Mouse (Mus musculus): ENCODE results near the gene Gm21866. TPM values are rescaled to one million over a fixed set of nuclear protein-coding genes. Genes with fewer than 3 reads are reported as not detected.
"Not testable (repeated sequence)": the region's sequence is repeated elsewhere in the genome, so short reads cannot be mapped to it uniquely, and the experiment has no call there.

Gm21866 gene
- not detected in 2 replicates for polyA plus RNA-seq (2015; fragmentation: Nextera tagmentation; extraction: Ambion mirVana)

DNA sequence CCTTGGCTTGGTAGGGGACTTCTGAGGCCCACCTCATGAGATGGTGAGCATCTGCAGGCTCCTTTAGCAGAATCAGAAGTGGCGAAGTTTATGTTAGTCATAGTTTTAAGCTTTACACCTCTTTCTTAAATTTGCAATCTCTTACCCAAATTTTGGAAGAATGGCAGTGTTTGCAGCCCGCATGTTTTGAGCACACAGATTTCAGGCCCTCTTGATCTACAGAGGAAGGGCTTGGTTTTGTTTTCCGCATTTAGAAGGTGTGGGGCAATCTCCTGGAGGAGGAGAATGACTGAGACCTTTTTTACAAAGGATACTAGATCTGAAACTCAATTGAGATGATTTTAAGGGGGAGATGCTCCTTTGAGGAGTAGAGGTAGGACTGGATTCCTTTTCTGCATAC lies at the start of gene Gm21866:
Gene Gm21866 (minus strand): TSS at position 101 of the 400 bp plus-strand sequence.
- H3K27me3 ChIP-seq (replicated peaks; ENCODE audit: insufficient read depth, low read length); H3K36me3 ChIP-seq (ENCODE audit: insufficient read depth, low read length); H3K4me2 ChIP-seq (replicated peaks; ENCODE audit: low read depth, low read length); ATAC-seq; H3K27ac ChIP-seq (ENCODE audit: low read length); H3K9me3 ChIP-seq (ENCODE audit: low read length); H3K9ac ChIP-seq (replicated peaks; ENCODE audit: low read depth); DNase-seq (ENCODE audit: low spot score); H3K4me1 ChIP-seq (ENCODE audit: insufficient read depth, low read depth, low read length); H3K4me3 ChIP-seq (ENCODE audit: low read depth, low read length): not testable (repeated sequence)
- WGBS = 33% methylated on average over 1 of the region's 3 CpGs

DNA sequence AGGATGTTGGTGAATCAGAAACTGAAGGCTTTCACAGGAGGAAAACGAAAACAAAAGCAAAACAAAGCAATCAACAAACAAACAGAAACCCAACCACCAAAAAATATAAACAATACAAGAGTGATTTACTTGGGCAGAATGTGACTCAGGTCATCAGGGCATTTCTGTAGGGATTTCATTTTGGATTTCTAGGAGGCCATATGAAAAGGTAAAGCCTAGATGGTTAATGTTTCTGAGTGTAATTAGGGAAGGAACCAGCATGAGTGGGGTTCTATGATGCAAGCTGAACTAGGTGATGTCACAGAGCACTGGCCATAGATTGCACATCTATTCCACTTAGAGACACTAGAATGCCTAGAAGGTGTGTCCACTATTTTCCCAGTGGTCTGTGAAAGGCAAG lies 28.3 kb upstream of the Gm21866 start, which contains the start of gene Gm20773:
Gene Gm20773 (plus strand): TSS at position 301 of the 400 bp plus-strand sequence.
- H3K4me2 ChIP-seq (replicated peaks; ENCODE audit: low read depth, low read length); ATAC-seq; H3K36me3 ChIP-seq (ENCODE audit: insufficient read depth, low read length); H3K27ac ChIP-seq (ENCODE audit: low read length); H3K4me1 ChIP-seq (ENCODE audit: insufficient read depth, low read depth, low read length); H3K27me3 ChIP-seq (replicated peaks; ENCODE audit: insufficient read depth, low read length); H3K9ac ChIP-seq (replicated peaks; ENCODE audit: low read depth); H3K9me3 ChIP-seq (ENCODE audit: low read length); DNase-seq (ENCODE audit: low spot score); H3K4me3 ChIP-seq (ENCODE audit: low read depth, low read length): not testable (repeated sequence)
- WGBS = no CpG with 5 or more reads among the region's 1 CpGs

Other genes with a start within 250 kb of the Gm21866 start
- gene Gm21828, start 241.7 kb downstream of the Gm21866 start, polyA plus RNA-seq (2015; fragmentation: Nextera tagmentation; extraction: Ambion mirVana) = not detected in 2 replicates
- gene Gm21440, start 213.2 kb downstream of the Gm21866 start, polyA plus RNA-seq (2015; fragmentation: Nextera tagmentation; extraction: Ambion mirVana) = not detected in 2 replicates
- gene Gm21454, start 213.1 kb downstream of the Gm21866 start, polyA plus RNA-seq (2015; fragmentation: Nextera tagmentation; extraction: Ambion mirVana) = not detected in 2 replicates
- not detected in 2 replicates for gene Gm21725, start 116.5 kb downstream of the Gm21866 start, polyA plus RNA-seq (2015; fragmentation: Nextera tagmentation; extraction: Ambion mirVana)
- gene Gm20773, start 28.4 kb upstream of the Gm21866 start, polyA plus RNA-seq (2015; fragmentation: Nextera tagmentation; extraction: Ambion mirVana) = not detected in 2 replicates